Mouse (Mus musculus) CH12.LX (cell line): ENCODE results near the gene Armc3.

Experiments used
- CTCF ChIP-seq, 2 experiments: IDR thresholded peaks in 1 of 2; conservative IDR thresholded peaks in 1 of 2; 2 replicates each; pipeline ENCODE4 v1.5.1; 2011 to 2012; ENCODE audit warnings: low read depth in 2 of 2, low read length in 2 of 2, improper control_type of control experiment in 1 of 2, inconsistent platforms in 1 of 2, mild to moderate bottlenecking in 1 of 2, moderate library complexity in 1 of 2
- EP300 ChIP-seq: IDR thresholded peaks from 2 replicates; pipeline ENCODE4 v1.6.1; 2011; ENCODE audit warnings: low read length, improper control_type of control experiment
- HCFC1 ChIP-seq: IDR thresholded peaks from 2 replicates; pipeline ENCODE4 v1.6.1; 2012; ENCODE audit warnings: low read depth, mild to moderate bottlenecking, inconsistent platforms, low read length, improper control_type of control experiment
- MAX ChIP-seq: IDR thresholded peaks from 2 replicates; pipeline ENCODE4 v1.6.1; 2011; ENCODE audit warnings: low read length, improper control_type of control experiment
- NELFE ChIP-seq: IDR thresholded peaks from 2 replicates; pipeline ENCODE4 v1.6.1; 2011; ENCODE audit warnings: low read depth, low read length, improper control_type of control experiment
- POLR2A ChIP-seq: IDR thresholded peaks from 2 replicates; pipeline ENCODE4 v1.6.1; 2011; ENCODE audit warnings: low read depth, mild to moderate bottlenecking, improper control_type of control experiment, low read length
- RAD21 ChIP-seq: IDR thresholded peaks from 2 replicates; pipeline ENCODE4 v1.6.1; 2011; ENCODE audit warnings: low read depth, mild to moderate bottlenecking, low read length, improper control_type of control experiment, moderate library complexity
- SMC3 ChIP-seq: IDR thresholded peaks from 2 replicates; pipeline ENCODE4 v1.6.1; 2011; ENCODE audit warnings: low read depth, low read length, improper control_type of control experiment
- TCF12 ChIP-seq: IDR thresholded peaks from 2 replicates; pipeline ENCODE4 v1.6.1; 2014; ENCODE audit warnings: low read depth, mild to moderate bottlenecking, inconsistent platforms, low read length, improper control_type of control experiment
- USF1 ChIP-seq: IDR thresholded peaks from 2 replicates; pipeline ENCODE4 v1.6.1; 2014; ENCODE audit warnings: low read depth, mild to moderate bottlenecking, inconsistent platforms, low read length, improper control_type of control experiment

DNA sequence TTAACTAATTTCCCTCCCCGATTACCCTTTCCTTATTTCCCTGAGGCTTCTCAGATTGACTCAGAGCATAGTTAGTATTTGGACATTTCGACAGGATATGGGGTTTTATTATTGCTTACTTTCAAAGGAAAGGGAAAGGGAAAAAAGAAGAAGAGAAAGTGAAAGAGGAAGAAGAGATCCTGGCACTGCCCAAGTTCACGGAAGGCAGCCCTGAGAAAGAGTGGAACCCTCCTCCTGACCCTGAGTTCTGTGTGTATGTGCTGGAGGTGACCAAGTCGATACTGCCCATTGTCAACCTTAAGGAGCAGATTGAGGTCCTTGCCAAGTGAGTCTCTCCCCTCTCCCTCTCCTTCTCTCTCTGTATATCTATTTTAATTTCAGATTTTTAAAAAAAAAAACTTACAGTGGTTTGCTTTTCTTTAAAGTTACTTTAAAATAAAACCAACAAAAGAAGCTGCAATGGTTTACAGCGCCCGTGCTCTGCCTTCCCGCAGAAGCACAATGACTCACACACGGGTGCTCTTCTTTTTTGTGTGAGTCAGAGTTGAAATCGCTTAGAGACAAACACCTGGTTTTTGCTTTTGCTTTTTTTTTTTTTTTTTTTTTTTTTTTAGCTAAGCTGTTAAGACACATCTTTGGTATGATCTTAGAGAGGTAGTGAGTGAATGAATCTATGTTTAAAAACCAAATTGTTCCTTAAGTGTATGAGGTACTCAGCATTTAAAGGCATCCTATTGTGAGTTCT, 101.4 kb downstream of the Armc3 start:
- TF ChIP-seq MAX, result no peak
- TF ChIP-seq CTCF (conservative IDR thresholded peaks at IDR 0.05 in 1 of 2, IDR thresholded peaks at IDR 0.05 in 1 of 2; ENCODE audit: low read depth in 2 of 2, low read length in 2 of 2), result no peak
- no peak for TF ChIP-seq RAD21
- TF ChIP-seq NELFE, result no peak
- no peak for TF ChIP-seq POLR2A
- no peak for TF ChIP-seq HCFC1
- 0 out of 2 replicates have a peak, but pooled peaks have one; percentile 25 for TF ChIP-seq TCF12
- TF ChIP-seq EP300, result peak; percentile 67; the same call in 1 of the 2 replicates
- TF ChIP-seq USF1, result no peak
- TF ChIP-seq SMC3, result no peak
